Mouse (Mus musculus): ENCODE measurements at regions not wholly inside any gene's neighbourhood (a gene's known extent, or its start where the extent isn't known, plus 50 kb on each side); places are given as distances from the start of the nearest gene placed in this dataset.

DNA sequence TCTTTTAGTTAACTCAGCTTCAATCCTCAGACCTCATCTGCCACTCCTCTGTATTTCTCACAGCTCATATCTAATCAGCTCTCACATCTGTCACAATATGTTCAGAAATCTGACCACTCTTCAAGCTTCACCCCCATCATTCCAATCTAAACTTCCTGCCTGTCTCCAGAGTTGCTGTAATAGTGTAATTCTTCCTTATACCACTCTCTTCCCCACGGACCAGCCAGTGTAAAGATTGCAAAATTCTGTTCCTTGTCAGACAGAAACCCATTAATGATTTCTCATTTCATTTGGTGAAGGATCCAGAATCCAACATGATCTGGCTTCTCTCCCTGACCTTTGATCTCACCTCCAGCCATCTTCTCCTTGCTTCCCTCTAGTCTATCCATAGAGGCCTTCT, 250.2 kb upstream of the Slc30a5 start:
- H3K9me3 ChIP-seq (replicated peaks; ENCODE audit: control insufficient read depth, insufficient read depth, low read length, poor library complexity, severe bottlenecking): no peaks in the 10 kb centered on the region
- H3K27ac ChIP-seq (ENCODE audit: insufficient read depth, low read length): no peak overlapping the region
- H3K27me3 ChIP-seq (ENCODE audit: control insufficient read depth, insufficient read depth, low read length, poor library complexity, severe bottlenecking): no peaks in the 10 kb centered on the region; the same call in 1 of the 2 replicates
- no peak overlapping the region for H3K9ac ChIP-seq (ENCODE audit: low read depth, poor library complexity, severe bottlenecking)
- no peaks in the 10 kb centered on the region for H3K36me3 ChIP-seq (ENCODE audit: control insufficient read depth, insufficient read depth, low read length, poor library complexity, severe bottlenecking)
- no peaks in the 10 kb centered on the region for H3K4me1 ChIP-seq (ENCODE audit: control insufficient read depth, insufficient read depth, low read length)
- no peak overlapping the region for H3K4me3 ChIP-seq (ENCODE audit: low read depth, low read length)
- TF ChIP-seq EP300 (IDR thresholded peaks at IDR 0.05; ENCODE audit: insufficient read depth, low read depth, low read length): no peak
- no peak for TF ChIP-seq CTCF (IDR thresholded peaks at IDR 0.05; ENCODE audit: low read depth, low read length)
- TF ChIP-seq POLR2A (IDR thresholded peaks at IDR 0.05; ENCODE audit: insufficient read depth, low read length): no peak

DNA sequence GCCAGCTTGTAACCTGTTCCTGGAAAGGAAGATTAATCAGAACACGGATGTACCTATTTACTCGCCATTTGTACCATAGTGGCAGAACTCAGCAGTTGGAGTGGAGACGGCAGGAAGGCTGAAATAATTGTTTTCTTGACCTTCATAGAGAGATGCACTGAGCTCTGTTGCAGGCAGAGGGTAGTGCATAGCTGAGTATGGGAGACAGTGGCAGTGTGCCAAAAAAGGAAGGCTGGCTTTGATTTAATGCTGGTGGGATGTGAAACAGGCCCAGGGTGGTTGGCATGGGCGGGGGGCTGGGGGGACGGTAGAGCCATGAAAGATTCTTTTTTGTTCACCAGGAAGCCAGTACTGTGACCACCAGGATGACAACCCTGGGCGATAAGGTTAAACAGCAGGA, 235.3 kb upstream of the Slc30a5 start:
- Histone ChIP-seq H3K4me3 (ENCODE audit: low read depth, low read length) (no peak overlapping the region), H3K36me3 (ENCODE audit: control insufficient read depth, insufficient read depth, low read length, poor library complexity, severe bottlenecking) (no peaks in the 10 kb centered on the region), H3K27me3 (ENCODE audit: control insufficient read depth, insufficient read depth, low read length, poor library complexity, severe bottlenecking) (no peaks in the 10 kb centered on the region), H3K27ac (ENCODE audit: insufficient read depth, low read length) (no peak overlapping the region), H3K9me3 (replicated peaks; ENCODE audit: control insufficient read depth, insufficient read depth, low read length, poor library complexity, severe bottlenecking) (no peaks in the 10 kb centered on the region; the same call in 1 of the 2 replicates), H3K4me1 (ENCODE audit: control insufficient read depth, insufficient read depth, low read length) (no peaks in the 10 kb centered on the region), H3K9ac (ENCODE audit: low read depth, poor library complexity, severe bottlenecking) (no peak overlapping the region)
- no peak for TF ChIP-seq CTCF (IDR thresholded peaks at IDR 0.05; ENCODE audit: low read depth, low read length)

DNA sequence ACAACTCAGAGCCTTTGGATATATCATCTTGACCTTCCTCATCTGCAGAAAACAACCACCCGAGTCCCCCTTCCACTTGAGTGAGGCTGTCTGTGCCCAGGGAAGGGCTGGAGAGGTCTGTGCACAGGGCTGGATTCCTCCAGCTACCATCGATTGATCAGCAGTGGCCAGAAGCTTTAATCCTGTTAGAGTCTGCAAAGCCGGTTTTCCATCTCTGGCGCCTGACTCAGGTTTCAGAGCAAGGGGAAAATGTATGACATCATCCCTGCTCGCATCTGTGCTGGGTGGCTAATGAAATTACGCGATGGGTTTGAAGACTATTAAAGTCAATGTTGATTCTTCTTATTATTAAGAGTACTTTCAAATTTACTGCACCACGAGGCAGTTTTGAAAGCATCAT, 229.4 kb upstream of the Slc30a5 start:
- no peak overlapping the region for H3K9ac ChIP-seq (ENCODE audit: low read depth, poor library complexity, severe bottlenecking)
- H3K4me1 ChIP-seq (ENCODE audit: control insufficient read depth, insufficient read depth, low read length): no peaks in the 10 kb centered on the region
- H3K27me3 ChIP-seq (ENCODE audit: control insufficient read depth, insufficient read depth, low read length, poor library complexity, severe bottlenecking): no peaks in the 10 kb centered on the region
- no peaks in the 10 kb centered on the region; the same call in 1 of the 2 replicates for H3K9me3 ChIP-seq (replicated peaks; ENCODE audit: control insufficient read depth, insufficient read depth, low read length, poor library complexity, severe bottlenecking)
- no peak overlapping the region for H3K27ac ChIP-seq (ENCODE audit: insufficient read depth, low read length)
- H3K36me3 ChIP-seq (ENCODE audit: control insufficient read depth, insufficient read depth, low read length, poor library complexity, severe bottlenecking): no peaks in the 10 kb centered on the region
- no peak overlapping the region for H3K4me3 ChIP-seq (ENCODE audit: low read depth, low read length)
- no peak for TF ChIP-seq POLR2A (IDR thresholded peaks at IDR 0.05; ENCODE audit: insufficient read depth, low read length)
- TF ChIP-seq CTCF (IDR thresholded peaks at IDR 0.05; ENCODE audit: low read depth, low read length): no peak
- no peak for TF ChIP-seq EP300 (IDR thresholded peaks at IDR 0.05; ENCODE audit: insufficient read depth, low read depth, low read length)

DNA sequence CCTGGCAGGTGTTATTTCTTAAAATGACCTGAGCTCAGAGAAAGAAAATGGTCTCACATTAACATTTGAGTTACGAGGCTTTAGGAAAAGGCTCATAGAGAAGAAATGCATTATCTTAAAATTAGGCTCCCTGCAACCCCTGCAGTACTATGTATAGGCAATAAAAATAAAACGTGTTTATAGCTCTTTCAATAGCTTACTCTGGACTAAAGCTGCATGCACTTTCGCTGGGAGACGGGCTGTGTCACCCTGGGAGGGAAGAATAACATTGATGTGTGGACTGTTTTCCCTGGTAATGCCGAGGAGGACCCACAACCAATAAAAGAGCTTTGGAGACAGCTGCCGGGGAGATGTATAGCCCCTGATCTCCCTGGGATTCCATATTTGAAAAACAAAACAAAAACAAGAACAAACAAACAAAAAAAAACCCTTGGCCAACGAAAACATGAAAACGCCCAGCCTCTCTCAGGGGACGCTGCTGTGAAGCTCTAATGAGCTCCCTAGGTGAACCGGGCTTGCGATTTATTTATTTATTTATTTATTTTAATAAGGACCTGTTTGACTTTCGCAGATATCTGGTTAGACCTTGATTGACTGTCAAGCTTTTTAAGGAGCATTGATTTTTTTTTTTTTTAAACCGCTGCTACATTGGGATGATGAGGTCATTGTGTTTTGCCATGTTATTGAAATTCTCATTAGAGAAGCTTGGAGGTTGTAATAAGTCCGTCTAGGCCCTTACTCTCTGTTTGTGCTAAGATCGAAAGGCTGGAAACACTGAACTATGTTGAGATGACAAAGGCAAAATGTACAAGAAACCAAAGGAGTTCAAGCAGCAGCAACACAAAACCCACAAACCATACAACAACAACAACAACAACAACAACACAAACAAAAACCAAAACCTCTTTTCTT, 228.3 kb upstream of the Slc30a5 start:
- no peaks in the 10 kb centered on the region for H3K4me1 ChIP-seq (ENCODE audit: control insufficient read depth, insufficient read depth, low read length)
- no peaks in the 10 kb centered on the region; the same call in 1 of the 2 replicates for H3K9me3 ChIP-seq (replicated peaks; ENCODE audit: control insufficient read depth, insufficient read depth, low read length, poor library complexity, severe bottlenecking)
- no peak overlapping the region for H3K4me3 ChIP-seq (ENCODE audit: low read depth, low read length)
- TF ChIP-seq EP300 (IDR thresholded peaks at IDR 0.05; ENCODE audit: insufficient read depth, low read depth, low read length): no peak
- TF ChIP-seq POLR2A (IDR thresholded peaks at IDR 0.05; ENCODE audit: insufficient read depth, low read length): no peak
- TF ChIP-seq CTCF (IDR thresholded peaks at IDR 0.05; ENCODE audit: low read depth, low read length): no peak
- H3K36me3 ChIP-seq (ENCODE audit: control insufficient read depth, insufficient read depth, low read length, poor library complexity, severe bottlenecking): no peaks in the 10 kb centered on the region
- H3K9ac ChIP-seq (ENCODE audit: low read depth, poor library complexity, severe bottlenecking): no peak overlapping the region
- H3K27me3 ChIP-seq (ENCODE audit: control insufficient read depth, insufficient read depth, low read length, poor library complexity, severe bottlenecking): no peaks in the 10 kb centered on the region
- H3K27ac ChIP-seq (ENCODE audit: insufficient read depth, low read length): no peak overlapping the region

DNA sequence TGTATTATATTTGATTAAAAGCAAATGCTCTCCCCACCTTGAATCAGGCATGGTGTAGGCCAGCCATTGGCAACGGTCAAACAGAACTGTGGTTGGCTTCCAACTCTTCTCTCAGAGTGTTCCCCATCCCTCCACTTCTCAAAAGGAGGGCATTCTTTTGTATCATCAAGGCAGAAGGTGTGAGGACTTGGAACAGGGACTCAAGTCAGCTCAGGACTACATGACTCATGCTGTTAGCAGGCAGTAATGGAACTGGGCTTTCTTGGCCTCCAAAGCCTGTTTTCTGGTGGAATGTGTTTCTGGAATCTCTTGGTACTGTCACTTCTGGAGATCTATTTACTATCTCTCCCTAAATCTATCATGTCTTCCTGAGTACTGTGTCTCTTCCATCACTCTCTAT, 216.3 kb upstream of the Slc30a5 start:
- H3K36me3 ChIP-seq (ENCODE audit: control insufficient read depth, insufficient read depth, low read length, poor library complexity, severe bottlenecking): no peaks in the 10 kb centered on the region
- no peaks in the 10 kb centered on the region for H3K4me1 ChIP-seq (ENCODE audit: control insufficient read depth, insufficient read depth, low read length)
- H3K9ac ChIP-seq (ENCODE audit: low read depth, poor library complexity, severe bottlenecking): no peak overlapping the region
- H3K9me3 ChIP-seq (replicated peaks; ENCODE audit: control insufficient read depth, insufficient read depth, low read length, poor library complexity, severe bottlenecking): peaks cover 4% of the 10 kb centered on the region; the same call in 1 of the 2 replicates
- no peak overlapping the region for H3K4me3 ChIP-seq (ENCODE audit: low read depth, low read length)
- H3K27ac ChIP-seq (ENCODE audit: insufficient read depth, low read length): no peak overlapping the region
- no peaks in the 10 kb centered on the region; the same call in 1 of the 2 replicates for H3K27me3 ChIP-seq (ENCODE audit: control insufficient read depth, insufficient read depth, low read length, poor library complexity, severe bottlenecking)
- TF ChIP-seq EP300 (IDR thresholded peaks at IDR 0.05; ENCODE audit: insufficient read depth, low read depth, low read length) (no peak), CTCF (IDR thresholded peaks at IDR 0.05; ENCODE audit: low read depth, low read length) (no peak), POLR2A (IDR thresholded peaks at IDR 0.05; ENCODE audit: insufficient read depth, low read length) (no peak)

DNA sequence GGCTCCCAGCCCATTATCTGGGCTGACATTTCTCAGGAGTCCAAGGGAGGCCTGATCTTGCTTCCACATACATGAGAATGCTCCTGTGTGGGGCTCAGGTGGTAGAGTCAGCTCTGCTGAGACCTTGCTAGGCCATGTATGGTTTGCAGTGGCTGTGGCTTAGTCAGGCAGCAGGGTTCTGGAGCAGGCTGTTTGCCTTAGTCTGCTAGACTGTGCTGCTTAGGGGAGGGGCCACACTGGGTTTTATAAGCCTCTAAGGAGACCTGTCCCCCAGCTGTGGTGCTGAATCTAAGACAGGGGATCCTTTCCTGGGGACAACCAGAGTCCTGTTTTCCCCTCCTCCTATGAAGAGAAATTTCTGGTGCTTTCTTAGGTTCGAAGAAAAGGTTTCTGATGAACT, 199.4 kb upstream of the Slc30a5 start:
- no peaks in the 10 kb centered on the region for H3K36me3 ChIP-seq (ENCODE audit: control insufficient read depth, insufficient read depth, low read length, poor library complexity, severe bottlenecking)
- H3K27ac ChIP-seq (ENCODE audit: insufficient read depth, low read length): no peak overlapping the region
- no peaks in the 10 kb centered on the region for H3K27me3 ChIP-seq (ENCODE audit: control insufficient read depth, insufficient read depth, low read length, poor library complexity, severe bottlenecking)
- no peak overlapping the region for H3K4me3 ChIP-seq (ENCODE audit: low read depth, low read length)
- H3K4me1 ChIP-seq (ENCODE audit: control insufficient read depth, insufficient read depth, low read length): no peaks in the 10 kb centered on the region
- no peak overlapping the region for H3K9ac ChIP-seq (ENCODE audit: low read depth, poor library complexity, severe bottlenecking)
- no peaks in the 10 kb centered on the region for H3K9me3 ChIP-seq (replicated peaks; ENCODE audit: control insufficient read depth, insufficient read depth, low read length, poor library complexity, severe bottlenecking)
- TF ChIP-seq CTCF (IDR thresholded peaks at IDR 0.05; ENCODE audit: low read depth, low read length): no peak

Data from ES-Bruce4 (cell line).